12 mouse cellular contexts compared by ENCODE assay signal in genomic region chr4:129346481-129347154, GRCm38 (mm10). TPM values are rescaled to one million over a fixed set of nuclear protein-coding genes. Genes with fewer than 3 reads are reported as not detected.
A peak's percentile ranks its signal among the peaks of the same experiment; 100 is the strongest.
DNase-seq lines count a peak whose midpoint lies in the region; ATAC-seq and TF ChIP-seq lines count a peak whose summit lies in the region.
"Had no signal": no experiment of that assay in that cellular context is flagged by ENCODE, and none has a peak within 500 bp of the region (broad histone marks: within the 10 kb centered on the region; RNA-seq: fewer than 3 reads in every experiment).

No protein-coding gene starts in this region.

- H3K9me3 ChIP-seq in neural tube, embryonic 15.5 days (replicated peaks) = no peaks in the 10 kb centered on the region
- H3K9me3 ChIP-seq: stomach, embryonic 15.5 days had no signal

- 32% methylated on average over 15 of the region's 15 CpGs for WGBS in heart, adult 2 months
- WGBS in neural tube, embryonic 15.5 days = 83% methylated on average over 15 of the region's 15 CpGs

- TF ChIP-seq CTCF in heart, adult 2 months (IDR thresholded peaks at IDR 0.05) = no peak

- H3K27me3 ChIP-seq in heart, adult 2 months (ENCODE audit: control insufficient read depth, insufficient read depth, low read length) = no peaks in the 10 kb centered on the region
- H3K27me3 ChIP-seq in neural tube, embryonic 15.5 days (replicated peaks) = no peaks in the 10 kb centered on the region
- H3K27me3 ChIP-seq: stomach, embryonic 15.5 days had no signal

- intact Hi-C loops in heart, adult 2 months (cut with DNase I) = no loop called here
- intact Hi-C loops in heart, postnatal 25 days (cut with DNase I) = no loop called here
- intact Hi-C loops in heart, postnatal 14 days (cut with DNase I) = no loop called here
- intact Hi-C loops in left cerebral cortex, postnatal 36 days (cut with DNase I) = no loop called here

- no peak for ATAC-seq in neural tube, embryonic 15.5 days (ENCODE audit: low FRiP score)

- no peaks in the 10 kb centered on the region for H3K79me2 ChIP-seq in heart, adult 2 months (replicated peaks; ENCODE audit: control insufficient read depth, insufficient read depth, low read length)

- H3K4me3 ChIP-seq in heart, adult 2 months = no peak overlapping the region
- H3K4me3 ChIP-seq in neural tube, embryonic 15.5 days (replicated peaks) = no peak overlapping the region
- H3K4me3 ChIP-seq: stomach, embryonic 15.5 days had no signal

- peak; percentile 26 to 27 for DNase-seq in heart, adult 2 months
- DNase-seq in heart, postnatal 25 days (ENCODE audit: low spot score) = no peak
- DNase-seq in brain, adult 2 months (ENCODE audit: low read depth, low spot score) = peak; percentile 79
- DNase-seq in heart, postnatal 14 days = peak; percentile 19 to 21
- DNase-seq in left cerebral cortex, postnatal 36 days (ENCODE audit: low spot score in 2 of 2) = peak; percentile 17 to 47
- DNase-seq in gastrocnemius, postnatal 4 days (ENCODE audit: low spot score in 2 of 2) = no peak
- no peak for DNase-seq in Muller cell, postnatal 12 days (ENCODE audit: inconsistent ontology term)
- DNase-seq: adrenal gland, postnatal 14 days; gastrocnemius, postnatal 36 days had no signal

- no peak overlapping the region for H3K4me2 ChIP-seq in neural tube, embryonic 15.5 days
- H3K4me2 ChIP-seq: stomach, embryonic 15.5 days had no signal

- no peak for TF ChIP-seq EP300 in heart, adult 2 months (IDR thresholded peaks at IDR 0.05; ENCODE audit: insufficient read depth, low read depth, low read length)

- H3K9ac ChIP-seq in heart, adult 2 months (ENCODE audit: low read depth, low read length) = no peak overlapping the region
- H3K9ac ChIP-seq in neural tube, embryonic 15.5 days (replicated peaks) = no peak overlapping the region
- H3K9ac ChIP-seq: stomach, embryonic 15.5 days had no signal

- no peak for TF ChIP-seq POLR2A in heart, adult 2 months (IDR thresholded peaks at IDR 0.05; ENCODE audit: insufficient read depth, low read depth, low read length)

- H3K27ac ChIP-seq in heart, adult 2 months = no peak overlapping the region
- H3K27ac ChIP-seq in neural tube, embryonic 15.5 days (replicated peaks) = no peak overlapping the region
- H3K27ac ChIP-seq: kidney, postnatal 0 days; stomach, embryonic 15.5 days had no signal

- H3K36me3 ChIP-seq in heart, adult 2 months (ENCODE audit: control insufficient read depth, insufficient read depth, low read length) = no peaks in the 10 kb centered on the region
- H3K36me3 ChIP-seq in neural tube, embryonic 15.5 days = peaks cover 34% of the 10 kb centered on the region

- no peaks in the 10 kb centered on the region; the same call in 1 of the 2 replicates for H3K4me1 ChIP-seq in heart, adult 2 months (ENCODE audit: control insufficient read depth, insufficient read depth, low read length)
- no peaks in the 10 kb centered on the region for H3K4me1 ChIP-seq in neural tube, embryonic 15.5 days
- H3K4me1 ChIP-seq: stomach, embryonic 15.5 days had no signal

RNA-seq across cellular contexts. Expression of gene Zbtb8os, which starts 11.1 kb away (rescaled TPM):
- total RNA-seq in heart, adult 2 months (2021) = 10 to 100 TPM; 19.5 to 27.2 TPM
- polyA plus RNA-seq in heart, adult 2 months (2012; rRNA removed) = 9.1 and 13.0 TPM in 2 replicates
- 10 to 100 TPM; 18.6 to 22.7 TPM for total RNA-seq in heart, postnatal 25 days (2021)
- 10 to 100 TPM; 20.7 to 20.9 TPM for total RNA-seq in heart, postnatal 14 days (2021)
- 10 to 100 TPM; 24.6 to 28.4 TPM for total RNA-seq in left cerebral cortex, postnatal 36 days (2021)
- total RNA-seq in gastrocnemius, postnatal 4 days (2021) = 10 to 100 TPM; 28.2 to 28.8 TPM
- polyA plus RNA-seq in neural tube, embryonic 15.5 days (2015; fragmentation: Nextera tagmentation; extraction: Ambion mirVana) = 18.3 and 29.5 TPM in 2 replicates

RNA-seq across cellular contexts. Expression of gene Rbbp4, which starts 11.4 kb away (rescaled TPM):
- 10 to 100 TPM; 67.0 to 70.7 TPM for total RNA-seq in heart, adult 2 months (2021)
- 16.8 and 34.5 TPM in 2 replicates for polyA plus RNA-seq in heart, adult 2 months (2012; rRNA removed)
- total RNA-seq in heart, postnatal 25 days (2021) = 10 to 100 TPM; 77.5 to 84.0 TPM
- total RNA-seq in heart, postnatal 14 days (2021) = 100 to 1,000 TPM in 1 of 2 experiments, 10 to 100 TPM in 1; 82.5 to 105 TPM
- 100 to 1,000 TPM; 115 to 123 TPM for total RNA-seq in left cerebral cortex, postnatal 36 days (2021)
- 100 to 1,000 TPM; 166 to 179 TPM for total RNA-seq in gastrocnemius, postnatal 4 days (2021)
- polyA plus RNA-seq in neural tube, embryonic 15.5 days (2015; fragmentation: Nextera tagmentation; extraction: Ambion mirVana) = 246 and 284 TPM in 2 replicates

RNA-seq across cellular contexts. Expression of gene Zbtb8a, which starts 31.3 kb away (rescaled TPM):
- 1 to 10 TPM; 2.5 to 3.5 TPM for total RNA-seq in heart, adult 2 months (2021)
- polyA plus RNA-seq in heart, adult 2 months (2012; rRNA removed) = 3.2 and 5.5 TPM in 2 replicates
- total RNA-seq in heart, postnatal 25 days (2021) = 1 to 10 TPM; 3.5 to 3.7 TPM
- total RNA-seq in heart, postnatal 14 days (2021) = 1 to 10 TPM; 4.4 to 4.7 TPM
- total RNA-seq in left cerebral cortex, postnatal 36 days (2021) = 1 to 10 TPM; 4.7 to 6.5 TPM
- total RNA-seq in gastrocnemius, postnatal 4 days (2021) = 1 to 10 TPM; 6.7 to 7.5 TPM
- polyA plus RNA-seq in neural tube, embryonic 15.5 days (2015; fragmentation: Nextera tagmentation; extraction: Ambion mirVana) = 18.2 and 20.2 TPM in 2 replicates

RNA-seq across cellular contexts. Expression of gene Sync, which starts 59.2 kb away (rescaled TPM):
- total RNA-seq in heart, adult 2 months (2021) = 10 to 100 TPM; 17.7 to 17.9 TPM
- polyA plus RNA-seq in heart, adult 2 months (2012; rRNA removed) = 8.7 and 18.8 TPM in 2 replicates
- total RNA-seq in heart, postnatal 25 days (2021) = 10 to 100 TPM; 15.5 to 16.3 TPM
- 10 to 100 TPM; 11.4 to 12.5 TPM for total RNA-seq in heart, postnatal 14 days (2021)
- total RNA-seq in left cerebral cortex, postnatal 36 days (2021) = 1 to 10 TPM; 1.3 to 2.1 TPM
- total RNA-seq in gastrocnemius, postnatal 4 days (2021) = 10 to 100 TPM; 77.8 to 78.7 TPM
- 2.7 and 2.9 TPM in 2 replicates for polyA plus RNA-seq in neural tube, embryonic 15.5 days (2015; fragmentation: Nextera tagmentation; extraction: Ambion mirVana)

Comparison
In these comparisons a context has a peak if more than half of its experiments do, and no peak if none do; other contexts are left out.
1. DNase-seq: peak in heart, adult 2 months (2 of 2), brain, adult 2 months (single experiment), heart, postnatal 14 days (2 of 2) and left cerebral cortex, postnatal 36 days (2 of 2); none in heart, postnatal 25 days (single experiment), gastrocnemius, postnatal 4 days (0 of 2) and Muller cell, postnatal 12 days (single experiment).